Mouse (Mus musculus): ENCODE data around the gene Tm4sf5. TPM values are rescaled to one million over a fixed set of nuclear protein-coding genes. Genes with fewer than 3 reads are reported as not detected.
"Not testable (repeated sequence)": the region's sequence is repeated elsewhere in the genome, so short reads cannot be mapped to it uniquely, and the experiment has no call there.

The Tm4sf5 gene
- not detected in 2 replicates for total RNA-seq (2017)

DNA sequence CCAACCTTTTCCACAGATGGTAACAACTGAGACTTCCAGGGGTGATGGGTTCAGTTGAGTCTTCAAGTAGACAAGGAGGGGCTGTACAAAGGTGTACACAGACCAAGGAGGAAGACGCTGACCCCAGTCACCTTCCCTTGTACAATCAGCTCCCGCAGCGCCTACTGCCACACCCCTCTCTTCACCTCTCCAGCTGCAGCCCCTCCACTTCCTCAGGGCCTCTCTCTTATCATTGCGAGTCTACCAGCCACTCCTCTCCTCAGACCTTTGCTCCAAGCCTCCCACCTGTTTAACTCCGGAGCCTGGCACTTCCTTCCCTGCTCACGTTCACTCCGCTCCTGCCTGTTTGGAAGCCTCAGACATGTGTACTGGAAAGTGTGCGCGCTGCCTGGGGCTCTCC is at the start of gene Tm4sf5:
TSS of gene Tm4sf5 (plus strand) at position 275 of the 400 bp plus-strand sequence.
- ATAC-seq (replicated peaks in 1 of 2; ENCODE audit: insufficient read depth in 1 of 2, low FRiP score in 2 of 2, low TSS enrichment in 1 of 2, low read depth in 1 of 2, poor library complexity in 2 of 2, severe bottlenecking in 2 of 2) = no peak

DNA sequence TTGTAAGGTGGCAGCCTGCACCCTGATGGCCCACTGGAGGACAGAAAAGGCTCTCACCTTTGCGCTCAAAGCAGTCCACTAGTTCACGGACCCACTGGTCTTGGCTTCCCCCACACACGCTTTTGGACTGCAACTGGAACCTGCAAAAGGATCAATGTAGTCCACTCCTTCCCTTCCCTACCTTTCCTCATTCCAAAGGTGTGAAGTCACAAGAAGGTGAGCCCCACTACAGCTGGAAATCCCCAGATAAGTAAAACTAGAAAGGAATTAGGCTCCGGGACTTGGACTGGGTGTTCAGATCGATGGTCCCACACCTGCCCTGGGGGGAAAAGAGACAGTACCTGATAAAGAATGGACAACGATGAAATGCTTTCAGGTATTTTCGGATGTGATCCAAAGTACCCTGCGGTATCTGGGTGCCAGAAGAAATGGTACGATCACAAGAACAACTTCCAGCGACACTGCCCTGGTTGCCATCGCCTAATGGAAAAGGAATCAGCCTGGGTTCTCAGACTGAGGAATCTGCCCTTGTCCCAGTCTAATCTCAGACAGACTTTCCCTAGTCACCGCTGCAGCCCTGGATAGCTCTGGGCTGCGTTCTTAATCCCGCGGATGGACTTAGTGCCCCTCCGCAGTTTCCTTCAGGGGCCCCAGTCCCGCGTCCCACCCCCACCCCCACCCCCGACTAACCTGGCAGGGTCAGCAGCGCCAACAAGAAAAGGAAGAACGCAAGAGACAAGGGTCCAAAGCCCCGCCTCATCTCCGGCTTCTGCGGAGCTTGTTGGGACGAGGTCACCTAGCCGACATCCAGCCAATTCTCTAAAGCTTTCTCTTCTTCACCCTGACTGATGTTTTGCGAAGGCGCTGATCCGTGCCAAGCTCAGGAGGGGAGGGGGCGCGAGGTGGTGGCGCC is 46.1 kb upstream of the Tm4sf5 start, which contains the start of gene Zmynd15:
TSS of gene Zmynd15 (plus strand) at position 746 of the 913 bp plus-strand sequence.
- ATAC-seq (replicated peaks in 1 of 2; ENCODE audit: insufficient read depth in 1 of 2, low FRiP score in 2 of 2, low TSS enrichment in 1 of 2, low read depth in 1 of 2, poor library complexity in 2 of 2, severe bottlenecking in 2 of 2) = no peak

DNA sequence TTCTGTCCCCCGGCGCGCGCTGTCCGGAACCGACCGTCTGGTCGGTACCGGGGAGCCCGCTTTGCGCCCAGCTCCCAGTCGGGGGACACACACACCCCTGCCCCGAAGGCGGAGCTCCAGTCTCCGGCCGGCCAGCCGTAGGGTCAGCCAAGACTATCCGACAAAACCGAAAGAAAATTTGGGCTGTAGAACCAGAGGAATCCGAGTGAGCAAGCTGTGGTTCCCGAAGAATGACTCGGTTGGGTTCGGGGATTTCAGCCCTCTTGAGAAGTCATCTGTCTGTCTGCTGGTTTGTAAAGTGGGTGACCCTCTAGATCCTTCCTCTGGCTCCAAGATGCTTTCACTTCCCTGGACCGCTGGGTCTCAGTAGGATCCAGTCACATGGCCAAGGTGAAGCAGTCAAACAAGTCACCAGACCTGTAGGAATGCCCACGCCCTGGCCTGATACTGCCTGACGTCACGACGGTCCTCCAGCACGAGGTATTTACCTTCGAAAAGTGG is 45.4 kb upstream of the Tm4sf5 start, which contains the start of gene Cxcl16:
TSS of gene Cxcl16 (minus strand) at position 384 of the 501 bp plus-strand sequence.
- no peak for ATAC-seq (replicated peaks in 1 of 2; ENCODE audit: insufficient read depth in 1 of 2, low FRiP score in 2 of 2, low TSS enrichment in 1 of 2, low read depth in 1 of 2, poor library complexity in 2 of 2, severe bottlenecking in 2 of 2)

DNA sequence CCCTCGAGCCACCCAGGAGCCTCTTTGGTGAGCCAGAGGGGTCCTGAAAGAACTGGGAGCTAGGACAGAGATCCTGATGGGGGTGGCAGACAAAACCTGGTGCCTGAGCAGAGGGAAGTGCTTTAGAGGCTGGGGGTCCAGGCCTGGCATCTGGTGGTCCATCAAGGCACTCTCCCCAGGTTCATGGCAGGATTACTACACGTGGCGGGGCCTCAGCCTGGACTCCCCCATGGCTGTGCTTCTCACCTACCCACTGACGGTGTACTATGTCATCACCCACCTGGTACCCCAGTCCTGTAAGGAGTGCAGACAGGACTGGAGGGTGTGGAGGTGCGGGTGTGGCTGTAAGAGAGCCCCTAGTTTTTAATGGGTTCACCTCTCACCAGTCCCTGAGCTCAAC is 41.1 kb upstream of the Tm4sf5 start:
- ATAC-seq (replicated peaks in 1 of 2; ENCODE audit: insufficient read depth in 1 of 2, low FRiP score in 2 of 2, low TSS enrichment in 1 of 2, low read depth in 1 of 2, poor library complexity in 2 of 2, severe bottlenecking in 2 of 2) = no peak

DNA sequence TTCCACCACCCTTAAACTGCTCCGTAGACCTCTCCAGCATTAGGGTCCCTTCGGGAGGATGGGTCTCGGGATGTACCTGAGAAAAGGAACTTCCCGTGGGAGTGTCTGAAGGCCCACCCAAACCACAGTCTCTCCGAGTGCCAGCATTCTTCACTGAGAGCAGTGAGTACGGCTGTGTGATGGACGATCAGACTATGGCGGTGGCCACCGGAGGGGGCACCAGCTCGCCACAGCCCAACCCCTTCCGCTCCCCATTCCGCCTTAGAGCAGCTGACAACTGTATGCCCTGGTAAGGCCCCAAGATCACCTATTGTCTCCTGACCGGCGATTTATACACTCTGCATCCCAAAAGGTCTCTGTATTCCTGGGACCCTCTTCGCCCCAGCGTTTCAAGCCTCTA is 39.8 kb upstream of the Tm4sf5 start:
- ATAC-seq (replicated peaks in 1 of 2; ENCODE audit: insufficient read depth in 1 of 2, low FRiP score in 2 of 2, low TSS enrichment in 1 of 2, low read depth in 1 of 2, poor library complexity in 2 of 2, severe bottlenecking in 2 of 2) = no peak

DNA sequence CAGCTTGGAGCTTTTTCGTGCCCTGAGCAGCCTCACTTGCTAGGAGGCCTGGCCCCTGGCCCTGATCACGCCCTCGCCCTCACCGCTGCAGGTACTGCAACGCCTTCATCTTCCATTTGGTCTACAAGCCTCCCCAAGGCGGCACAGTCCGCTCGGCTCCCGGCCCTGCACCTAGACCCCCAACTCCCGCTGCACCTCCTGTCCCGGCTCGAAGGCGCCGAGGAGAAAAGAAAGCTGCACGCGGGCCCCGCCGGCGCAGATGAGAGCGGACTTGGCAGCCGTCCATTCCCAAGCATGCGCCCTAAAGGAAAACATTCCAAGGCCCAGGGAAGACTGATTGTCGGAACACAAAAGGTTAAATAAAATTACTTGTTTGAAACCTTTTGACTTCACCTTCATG is 39.2 kb upstream of the Tm4sf5 start:
- no peak for ATAC-seq (replicated peaks in 1 of 2; ENCODE audit: insufficient read depth in 1 of 2, low FRiP score in 2 of 2, low TSS enrichment in 1 of 2, low read depth in 1 of 2, poor library complexity in 2 of 2, severe bottlenecking in 2 of 2)

DNA sequence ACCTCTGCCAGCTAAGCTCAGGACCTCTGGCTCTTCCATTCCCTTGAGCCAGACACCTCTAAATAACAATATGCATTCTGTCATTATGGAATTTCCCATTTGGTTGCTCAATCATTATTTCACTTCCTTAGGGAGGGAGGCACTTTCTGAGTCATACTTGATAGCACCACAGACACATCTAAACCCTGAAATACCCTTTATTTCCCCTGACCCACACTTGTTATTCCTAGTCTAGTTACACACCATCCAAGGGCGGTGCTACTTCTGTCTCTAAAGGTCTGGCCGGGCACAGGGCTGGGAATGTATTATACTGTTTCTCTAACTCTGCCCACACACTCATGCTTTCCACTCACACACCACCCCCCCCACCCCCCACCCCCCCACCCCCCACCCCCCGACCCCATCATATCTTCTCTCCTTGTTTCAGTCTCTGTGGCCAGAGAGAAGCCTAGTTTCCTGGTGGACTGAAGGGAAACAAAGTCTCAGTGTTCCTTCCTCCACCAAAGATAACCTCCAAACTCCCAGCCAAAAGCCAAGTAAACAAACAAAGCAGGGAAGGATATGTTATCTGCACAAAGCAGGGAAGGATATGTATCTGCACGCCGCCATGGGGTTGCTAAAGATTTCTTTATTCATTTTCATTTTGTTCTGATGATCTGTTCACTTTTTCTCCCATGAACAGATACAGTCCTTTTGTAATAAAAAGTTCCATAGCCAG is 37.0 kb upstream of the Tm4sf5 start:
- no peak for ATAC-seq (replicated peaks in 1 of 2; ENCODE audit: insufficient read depth in 1 of 2, low FRiP score in 2 of 2, low TSS enrichment in 1 of 2, low read depth in 1 of 2, poor library complexity in 2 of 2, severe bottlenecking in 2 of 2)

DNA sequence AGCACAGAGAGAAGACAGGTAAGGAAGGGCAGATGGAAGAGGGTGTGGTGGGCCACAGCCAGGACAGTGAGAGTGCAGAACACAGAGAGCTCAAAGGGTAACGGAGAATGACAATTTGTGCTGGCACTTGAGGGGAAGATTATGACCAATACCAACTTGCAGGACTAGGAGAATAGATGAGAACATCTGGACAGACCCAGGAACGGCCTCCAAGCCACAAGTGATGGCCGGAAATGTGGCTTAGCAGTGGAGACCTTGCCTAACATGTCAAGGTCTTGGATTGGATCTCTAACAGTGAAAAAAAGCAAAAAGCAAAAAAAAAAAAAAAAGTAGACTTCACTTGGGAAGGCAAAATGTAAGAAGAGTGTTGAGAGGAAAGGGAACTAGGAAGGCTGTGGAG is 35.3 kb upstream of the Tm4sf5 start:
- no peak for ATAC-seq (replicated peaks in 1 of 2; ENCODE audit: insufficient read depth in 1 of 2, low FRiP score in 2 of 2, low TSS enrichment in 1 of 2, low read depth in 1 of 2, poor library complexity in 2 of 2, severe bottlenecking in 2 of 2)

DNA sequence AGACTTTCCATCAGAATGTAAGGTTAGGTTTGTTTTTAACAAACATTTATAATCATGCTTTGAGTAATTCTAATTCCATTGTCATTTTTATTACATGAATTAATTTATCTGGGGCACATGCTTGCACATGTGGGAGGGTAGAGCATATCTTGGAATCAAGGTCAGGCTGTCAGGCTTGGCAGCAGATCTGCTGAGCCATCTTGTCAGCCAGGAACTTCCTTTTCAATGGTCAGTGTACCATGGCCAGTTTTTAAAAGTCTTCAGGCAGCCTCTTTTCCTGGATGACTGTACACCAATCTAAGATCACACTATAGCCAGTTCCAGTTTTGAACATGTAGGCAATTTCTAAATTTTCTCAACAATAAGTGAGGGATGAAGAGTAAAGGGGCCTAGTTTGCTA is 32.3 kb upstream of the Tm4sf5 start:
- ATAC-seq (replicated peaks in 1 of 2; ENCODE audit: insufficient read depth in 1 of 2, low FRiP score in 2 of 2, low TSS enrichment in 1 of 2, low read depth in 1 of 2, poor library complexity in 2 of 2, severe bottlenecking in 2 of 2) = no peak

DNA sequence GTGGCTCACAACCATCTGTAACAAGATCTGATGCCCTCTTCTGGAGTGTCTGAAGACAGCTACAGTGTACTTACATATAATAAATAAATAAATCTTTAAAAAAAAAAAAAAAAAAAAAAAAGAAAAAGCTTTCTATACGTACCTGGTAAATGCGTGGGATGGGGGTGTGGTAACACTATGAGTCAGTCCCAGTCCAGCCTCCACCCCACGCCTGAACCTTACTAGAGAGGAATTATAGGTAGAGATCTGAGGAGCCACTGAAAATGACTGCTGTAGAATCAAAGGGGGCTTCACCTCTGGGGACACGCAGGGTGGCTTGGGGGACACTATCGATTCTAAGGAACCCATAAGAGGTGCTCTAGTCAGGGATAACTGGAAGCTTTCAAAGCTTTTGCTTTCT is 31.8 kb upstream of the Tm4sf5 start:
- ATAC-seq (replicated peaks in 1 of 2; ENCODE audit: insufficient read depth in 1 of 2, low FRiP score in 2 of 2, low TSS enrichment in 1 of 2, low read depth in 1 of 2, poor library complexity in 2 of 2, severe bottlenecking in 2 of 2) = not testable (repeated sequence)

DNA sequence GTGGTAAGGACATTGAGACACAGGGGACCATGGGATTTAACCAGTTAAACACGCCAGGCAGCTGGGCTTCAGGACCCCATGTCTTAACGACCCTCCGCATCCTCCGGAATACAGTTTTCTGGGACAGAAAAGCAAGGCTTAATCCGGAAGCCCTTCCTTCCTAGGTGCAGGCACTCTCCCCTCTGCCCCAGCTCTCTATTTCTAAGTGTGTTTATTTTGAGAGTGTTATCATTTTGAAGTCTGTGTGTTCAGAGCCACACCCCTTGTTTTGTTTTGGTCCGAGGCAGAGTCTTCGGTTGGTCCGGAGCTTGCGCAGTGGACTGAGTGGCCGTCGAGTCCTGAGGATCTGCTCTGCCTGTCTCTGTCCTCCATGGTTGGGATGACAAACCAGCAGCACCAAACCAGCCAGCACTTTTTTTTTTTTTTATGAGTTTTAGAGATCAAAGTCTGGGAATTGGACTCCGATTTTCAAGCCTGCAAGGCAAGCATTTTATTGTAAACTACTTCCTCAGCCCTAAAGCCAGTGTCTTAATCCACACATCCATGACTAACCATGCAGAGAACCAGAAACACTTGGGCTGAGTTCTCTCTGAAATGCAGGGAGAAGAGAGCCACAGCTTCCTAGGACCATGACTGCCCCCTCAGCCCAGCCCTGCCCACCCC is 30.0 kb upstream of the Tm4sf5 start:
- ATAC-seq (replicated peaks in 1 of 2; ENCODE audit: insufficient read depth in 1 of 2, low FRiP score in 2 of 2, low TSS enrichment in 1 of 2, low read depth in 1 of 2, poor library complexity in 2 of 2, severe bottlenecking in 2 of 2) = no peak

DNA sequence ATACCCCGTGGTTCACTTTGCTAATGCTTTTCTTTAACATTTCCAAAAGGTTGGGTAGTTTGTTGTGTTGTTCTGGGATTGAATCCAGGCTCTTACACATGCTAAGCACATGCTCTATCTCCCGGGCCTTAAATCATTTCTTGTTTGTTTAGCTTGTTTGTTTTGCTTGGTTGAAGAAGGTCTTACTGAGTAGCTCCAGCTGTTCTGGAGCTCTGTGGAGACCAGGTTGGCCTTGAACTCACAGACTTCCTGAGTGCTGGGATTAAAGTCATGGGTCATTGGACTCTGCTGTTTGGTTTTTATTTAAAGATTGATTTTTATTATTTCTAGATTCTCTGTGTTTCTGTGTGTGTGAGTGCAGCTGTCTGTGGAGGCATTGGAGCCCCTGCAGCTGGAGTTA is 19.5 kb upstream of the Tm4sf5 start:
- ATAC-seq (replicated peaks in 1 of 2; ENCODE audit: insufficient read depth in 1 of 2, low FRiP score in 2 of 2, low TSS enrichment in 1 of 2, low read depth in 1 of 2, poor library complexity in 2 of 2, severe bottlenecking in 2 of 2) = no peak

DNA sequence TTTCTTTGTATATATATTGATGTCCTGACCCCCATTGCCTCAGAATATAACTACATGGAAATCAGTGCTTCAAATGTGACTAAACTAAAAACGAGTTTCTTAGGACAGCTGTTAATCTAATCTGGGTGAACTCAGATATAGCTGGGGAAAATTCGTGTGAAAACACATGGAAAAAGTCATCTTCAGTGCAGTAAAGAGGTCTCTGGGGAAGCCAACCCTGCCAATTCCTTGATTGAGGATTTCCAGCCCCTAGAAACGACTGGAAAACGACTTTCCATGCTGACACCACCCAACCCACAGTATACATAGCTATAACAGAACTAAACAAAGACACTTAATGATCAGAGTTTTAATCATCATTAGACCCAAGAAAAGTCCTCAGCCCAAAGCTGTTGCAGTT is 17.2 kb upstream of the Tm4sf5 start:
- ATAC-seq (replicated peaks in 1 of 2; ENCODE audit: insufficient read depth in 1 of 2, low FRiP score in 2 of 2, low TSS enrichment in 1 of 2, low read depth in 1 of 2, poor library complexity in 2 of 2, severe bottlenecking in 2 of 2) = no peak

DNA sequence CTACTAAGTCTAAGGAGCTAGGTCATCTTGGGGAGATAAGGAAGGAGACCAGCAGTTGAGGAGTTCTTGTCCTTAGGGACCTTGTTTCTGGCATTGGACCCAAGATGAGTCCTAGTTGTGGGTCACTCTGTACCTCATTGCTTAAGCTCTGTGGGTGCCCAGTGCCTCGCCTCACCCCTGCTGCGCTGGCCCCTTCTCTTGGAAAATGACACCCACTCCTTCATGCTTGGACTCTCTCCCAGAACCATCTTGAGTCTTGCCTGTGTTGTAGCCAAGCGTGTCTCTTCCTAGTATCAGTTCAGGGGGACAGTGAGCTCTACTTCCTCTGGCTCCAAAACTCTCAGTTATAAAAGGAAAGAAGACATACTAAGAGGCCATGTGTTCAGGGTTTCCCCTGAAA is 15.9 kb upstream of the Tm4sf5 start:
- ATAC-seq (replicated peaks in 1 of 2; ENCODE audit: insufficient read depth in 1 of 2, low FRiP score in 2 of 2, low TSS enrichment in 1 of 2, low read depth in 1 of 2, poor library complexity in 2 of 2, severe bottlenecking in 2 of 2) = no peak

DNA sequence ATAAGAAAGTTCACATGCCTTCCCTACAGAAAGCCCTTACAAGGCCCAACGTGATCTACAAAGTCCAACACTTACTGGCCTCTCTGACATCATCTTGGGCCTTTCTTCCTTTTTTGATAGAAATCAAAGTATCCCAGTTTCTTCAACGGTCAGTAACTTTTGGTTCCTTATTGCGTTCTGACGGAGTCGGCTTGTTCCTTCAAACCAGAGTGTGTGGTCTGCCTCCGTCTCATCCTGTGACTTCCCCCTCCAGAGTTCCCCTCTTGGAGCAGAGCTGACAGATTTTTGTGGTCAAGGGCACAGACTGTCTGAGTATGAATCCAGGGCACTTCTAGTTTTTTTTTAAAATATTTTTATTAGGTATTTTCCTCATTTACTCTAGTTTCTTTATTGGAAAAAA is 15.4 kb upstream of the Tm4sf5 start:
- peak; percentile 59 to 69 for ATAC-seq (replicated peaks in 1 of 2; ENCODE audit: insufficient read depth in 1 of 2, low FRiP score in 2 of 2, low TSS enrichment in 1 of 2, low read depth in 1 of 2, poor library complexity in 2 of 2, severe bottlenecking in 2 of 2)

DNA sequence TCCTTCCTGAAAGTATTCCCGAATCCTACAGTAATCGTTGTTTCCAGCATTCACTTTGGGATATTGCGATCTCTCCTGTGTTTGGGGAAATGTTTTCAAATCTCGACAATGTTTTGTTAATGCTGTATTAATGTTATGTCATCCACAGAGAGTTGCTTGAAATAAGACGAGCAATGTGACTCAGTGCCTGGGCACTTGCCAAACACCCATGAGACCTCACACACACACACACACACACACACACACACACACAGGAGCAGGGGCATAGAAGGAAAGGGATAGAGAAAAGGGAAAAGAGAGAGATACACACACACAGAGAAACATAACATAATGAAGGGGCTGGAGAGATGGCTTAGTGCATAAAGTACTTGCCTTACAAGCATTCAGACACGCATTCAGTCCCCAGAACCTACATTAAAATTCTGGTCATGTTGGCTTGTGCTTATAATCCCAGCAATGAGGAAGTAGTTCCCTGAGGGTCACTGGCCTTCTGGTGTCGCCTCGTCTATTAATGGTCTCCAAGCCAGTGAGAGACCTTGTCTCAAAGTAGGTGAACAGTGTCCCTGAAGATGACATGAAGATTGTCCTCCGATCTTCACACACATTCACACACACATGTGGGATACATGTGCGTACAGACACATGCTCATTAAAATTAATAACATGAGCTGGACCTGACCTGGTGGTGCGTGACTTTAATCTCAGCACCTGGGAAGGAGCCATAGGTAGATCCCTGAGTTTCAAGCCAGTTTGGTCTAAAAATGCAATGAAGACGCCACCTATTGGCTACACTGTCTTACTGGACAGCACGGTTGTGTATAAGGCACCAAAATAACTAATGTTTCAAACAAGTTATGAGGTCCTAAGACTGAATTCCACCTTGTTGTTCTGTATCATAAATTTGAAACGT is 5.2 kb upstream of the Tm4sf5 start:
- peak in 1 of 2 experiments; percentile 32; a peak in 1 of 4 replicates for ATAC-seq (replicated peaks in 1 of 2; ENCODE audit: insufficient read depth in 1 of 2, low FRiP score in 2 of 2, low TSS enrichment in 1 of 2, low read depth in 1 of 2, poor library complexity in 2 of 2, severe bottlenecking in 2 of 2)

DNA sequence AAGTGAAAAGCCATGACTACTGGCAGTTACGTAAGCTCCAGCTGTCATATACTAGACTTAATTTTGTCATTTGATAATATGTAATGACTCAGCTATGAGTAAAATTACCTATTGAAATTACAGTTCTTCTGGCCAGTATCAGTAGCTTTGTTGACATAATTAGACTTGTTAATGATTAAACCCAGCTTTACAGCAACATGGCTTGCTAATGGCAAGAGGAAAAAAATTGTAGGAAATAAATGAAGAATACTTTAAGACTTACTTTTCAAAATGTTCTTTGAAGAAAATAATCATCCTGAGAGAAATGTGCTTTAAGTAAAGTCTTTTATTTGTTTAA is 4.6 kb upstream of the Tm4sf5 start:
- no peak for ATAC-seq (replicated peaks in 1 of 2; ENCODE audit: insufficient read depth in 1 of 2, low FRiP score in 2 of 2, low TSS enrichment in 1 of 2, low read depth in 1 of 2, poor library complexity in 2 of 2, severe bottlenecking in 2 of 2)
